Mouse (Mus musculus) liver, postnatal 0 days (tissue): ENCODE measurements around the gene Rgcc. TPM values are rescaled to one million over a fixed set of nuclear protein-coding genes. Genes with fewer than 3 reads are reported as not detected.
A peak's percentile ranks its signal among the peaks of the same experiment; 100 is the strongest.

Experiments used
- ATAC-seq: fragments of 200-750 bp; cut with Nextera tagmentation; 2 replicates; pipeline ENCODE4 v1.8.0; 2017; ENCODE audit warnings: mild to moderate bottlenecking, moderate library complexity
- DNase-seq: peaks from one replicate; pipeline ENCODE4 v3.0.0-alpha.2; 2016
- H3K27ac ChIP-seq: fragments of 300-500 bp; sonication (generic); 2 replicates; pipeline ENCODE4 v1.5.1; 2014; ENCODE audit warnings: antibody characterized with exemption, moderate library complexity, mild to moderate bottlenecking, low read depth
- H3K27me3 ChIP-seq: fragments of 300-500 bp; sonication (generic); 2 replicates; pipeline ENCODE4 v1.6.1; 2014; ENCODE audit warnings: low read length, control low read depth, mixed read lengths; ENCODE audit not compliant: insufficient read depth
- H3K36me3 ChIP-seq: fragments of 300-500 bp; sonication (generic); replicated peaks from 2 replicates; pipeline ENCODE4 v1.6.1; 2014; ENCODE audit warnings: mild to moderate bottlenecking, control low read depth, low read length, moderate library complexity, mixed read lengths; ENCODE audit not compliant: insufficient read depth
- H3K4me1 ChIP-seq: fragments of 300-500 bp; sonication (generic); 2 replicates; pipeline ENCODE4 v1.6.1; 2014; ENCODE audit warnings: antibody characterized with exemption, mild to moderate bottlenecking, control low read depth; ENCODE audit not compliant: insufficient read depth
- H3K4me2 ChIP-seq: fragments of 300-500 bp; sonication (generic); 2 replicates; pipeline ENCODE4 v1.6.1; 2014; ENCODE audit warnings: low read depth, mild to moderate bottlenecking, low read length, moderate library complexity, mixed read lengths
- H3K4me3 ChIP-seq: fragments of 300-500 bp; sonication (generic); 2 replicates; pipeline ENCODE4 v1.5.1; 2014; ENCODE audit warnings: low read depth, low read length
- H3K9ac ChIP-seq: fragments of 300-500 bp; sonication (generic); replicated peaks from 2 replicates; pipeline ENCODE4 v1.6.1; 2014; ENCODE audit warnings: mild to moderate bottlenecking, moderate library complexity
- H3K9me3 ChIP-seq: fragments of 300-500 bp; sonication (generic); 2 replicates; pipeline ENCODE4 v1.6.1; 2016; ENCODE audit warnings: mild to moderate bottlenecking, control low read depth, low read length, mixed read lengths
- CTCF ChIP-seq: sonication (generic); IDR thresholded peaks from 2 replicates; pipeline ENCODE4 v1.5.1; 2016; ENCODE audit warnings: antibody characterized with exemption, low read depth
- EP300 ChIP-seq: IDR thresholded peaks from 2 replicates; pipeline ENCODE4 v1.6.1; 2016; ENCODE audit warnings: antibody characterized with exemption, low read depth, mild to moderate bottlenecking
- WGBS: fragments of 180-500 bp; shearing (Covaris S2); extraction: QIAGEN DNeasy Blood & Tissue Kit; methylation state at CpG from one replicate; pipeline ENCODE4 v1.1.7; 2014; ENCODE audit not compliant: insufficient replicate concordance; 5-methylcytosine and 5-hydroxymethylcytosine counted together
- polyA plus RNA-seq: library from polyadenylated mRNA; unstranded; fragments of >200 nt; fragmentation: Nextera tagmentation; extraction: Ambion mirVana; gene quantifications from 2 replicates; pipeline ENCODE4 v1.2.1, GENCODE M21; 2015

Rgcc gene
- polyA plus RNA-seq, 1 experiment from 2014 or later = 102 TPM

- Histone ChIP-seq H3K4me3 (no peak overlapping the region), H3K4me1 (peaks cover 36% of the 10 kb centered on the region), H3K27me3 (no peaks in the 10 kb centered on the region), H3K9me3 (no peaks in the 10 kb centered on the region), H3K36me3 (peaks cover 30% of the 10 kb centered on the region), H3K9ac (no peak overlapping the region), H3K4me2 (no peak overlapping the region), H3K27ac (0 out of 2 replicates have a peak overlapping the region, but pooled peaks have one; percentile 73)
- 81% methylated on average over 4 of the region's 4 CpGs for WGBS
- TF ChIP-seq CTCF (no peak), EP300 (no peak)
- no peak for DNase-seq
- no peak for ATAC-seq
Measured at GRCm38 (mm10) chr14:79291629-79292028, 9.8 kb downstream of the Rgcc start.

DNA sequence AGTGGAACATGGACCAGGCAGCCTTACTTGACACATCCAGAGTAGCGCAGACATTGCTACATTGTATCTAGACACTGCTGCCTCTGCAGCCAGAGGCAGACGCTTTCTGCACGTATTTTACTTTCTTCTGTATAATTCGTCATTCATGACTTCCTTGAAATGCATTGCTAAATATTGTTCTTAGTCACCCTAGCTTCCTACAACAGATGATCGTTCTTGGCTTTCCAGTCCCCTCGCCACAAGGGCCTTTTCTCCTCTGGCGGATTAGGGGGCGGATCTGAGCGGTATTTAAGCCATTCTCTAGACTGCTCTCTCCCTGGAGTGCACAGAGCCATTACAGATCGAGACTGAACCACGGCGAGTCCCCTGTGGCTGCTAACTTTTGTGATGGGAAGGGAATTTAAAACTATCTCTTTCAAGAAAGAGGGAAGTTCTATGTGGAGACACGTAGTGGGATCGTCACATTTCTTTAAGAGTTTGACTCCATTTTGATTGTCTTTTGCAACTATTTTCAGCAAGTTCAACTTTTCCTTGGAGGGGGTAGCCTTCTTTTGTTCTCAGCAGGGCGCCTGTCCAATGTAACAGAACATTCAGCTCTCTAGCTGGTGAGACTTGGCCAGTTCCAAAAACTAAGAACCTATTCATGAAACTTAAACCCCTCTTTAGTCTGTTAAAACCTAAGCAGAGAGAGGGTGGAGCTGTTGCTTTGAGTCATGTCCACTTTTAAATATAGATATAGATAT is 10.6 kb downstream of the Rgcc start:
- peak overlapping the region; percentile 44; the same call in 1 of the 2 replicates for H3K4me2 ChIP-seq
- peak overlapping the region; percentile 68 for H3K27ac ChIP-seq
- H3K4me1 ChIP-seq = peaks cover 33% of the 10 kb centered on the region
- peaks cover 30% of the 10 kb centered on the region for H3K36me3 ChIP-seq
- no peak overlapping the region for H3K4me3 ChIP-seq
- TF ChIP-seq EP300 = no peak
- TF ChIP-seq CTCF = no peak
- ATAC-seq (no peak), DNase-seq (no peak)
- H3K9ac ChIP-seq = no peak overlapping the region
- H3K27me3 ChIP-seq = no peaks in the 10 kb centered on the region
- H3K9me3 ChIP-seq = no peaks in the 10 kb centered on the region
- WGBS = 54% methylated on average over 15 of the region's 15 CpGs

- WGBS = 27% methylated on average over 9 of the region's 9 CpGs
- DNase-seq (no peak), ATAC-seq (peak; percentile 66)
- Histone ChIP-seq H3K4me3 (no peak overlapping the region), H3K27me3 (no peaks in the 10 kb centered on the region), H3K9ac (no peak overlapping the region), H3K36me3 (peaks cover 30% of the 10 kb centered on the region), H3K27ac (0 out of 2 replicates have a peak overlapping the region, but pooled peaks have one; percentile 68), H3K4me2 (peak overlapping the region; percentile 44), H3K4me1 (peaks cover 26% of the 10 kb centered on the region), H3K9me3 (no peaks in the 10 kb centered on the region)
- TF ChIP-seq EP300 = no peak
- TF ChIP-seq CTCF = no peak
Measured at GRCm38 (mm10) chr14:79289909-79290308, 11.5 kb downstream of the Rgcc start.

- no peaks in the 10 kb centered on the region for H3K27me3 ChIP-seq
- ATAC-seq (0 out of 2 replicates have a peak, but pooled peaks have one; percentile 24), DNase-seq (peak; percentile 73)
- peaks cover 30% of the 10 kb centered on the region for H3K36me3 ChIP-seq
- 64% methylated on average over 3 of the region's 3 CpGs for WGBS
- H3K9me3 ChIP-seq = no peaks in the 10 kb centered on the region
- TF ChIP-seq CTCF (peak; percentile 84), EP300 (no peak)
- peaks cover 17% of the 10 kb centered on the region for H3K4me1 ChIP-seq
- H3K27ac ChIP-seq = no peak overlapping the region
- H3K4me3 ChIP-seq = no peak overlapping the region
- H3K9ac ChIP-seq = no peak overlapping the region
- H3K4me2 ChIP-seq = no peak overlapping the region
Measured at GRCm38 (mm10) chr14:79288280-79288679, 13.2 kb downstream of the Rgcc start.

DNA sequence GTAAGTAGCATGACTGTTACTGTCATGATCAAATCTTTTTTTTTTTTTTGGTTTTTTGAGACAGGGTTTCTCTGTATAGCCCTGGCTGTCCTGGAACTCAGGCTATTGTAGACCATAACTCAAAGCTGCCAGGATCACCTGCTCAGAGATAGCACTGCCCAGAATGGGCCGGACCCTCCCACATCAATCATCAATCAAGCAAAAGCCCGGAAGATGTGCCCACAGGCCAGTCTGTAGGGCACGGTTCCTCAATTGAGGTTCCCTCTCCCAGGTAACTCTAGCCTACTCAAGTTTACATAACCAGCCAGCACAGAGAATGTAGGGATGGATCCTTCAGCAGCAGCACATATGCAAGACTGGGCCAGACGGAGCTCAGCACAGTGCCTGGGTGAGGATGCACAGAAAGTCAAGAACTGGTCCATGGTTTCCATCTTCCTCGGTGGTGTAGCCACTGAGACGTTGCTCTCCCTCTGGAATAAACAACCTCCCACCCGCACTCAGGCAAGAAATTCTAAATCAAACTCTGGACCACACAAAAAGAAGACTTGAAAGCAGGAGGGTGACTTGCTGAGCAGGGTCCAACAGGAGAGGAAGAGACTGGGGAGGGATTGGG is 14.1 kb downstream of the Rgcc start:
- no peak overlapping the region for H3K27ac ChIP-seq
- H3K36me3 ChIP-seq = peaks cover 30% of the 10 kb centered on the region
- no peak overlapping the region for H3K4me2 ChIP-seq
- no peak overlapping the region for H3K4me3 ChIP-seq
- no peaks in the 10 kb centered on the region for H3K27me3 ChIP-seq
- no peak overlapping the region for H3K9ac ChIP-seq
- ATAC-seq = no peak
- DNase-seq = no peak
- H3K4me1 ChIP-seq = peaks cover 7% of the 10 kb centered on the region; the same call in 1 of the 2 replicates
- H3K9me3 ChIP-seq = no peaks in the 10 kb centered on the region
- TF ChIP-seq EP300 (no peak), CTCF (no peak)
- WGBS = 81% methylated on average over 7 of the region's 7 CpGs

- H3K27me3 ChIP-seq = no peaks in the 10 kb centered on the region
- H3K4me1 ChIP-seq = peaks cover 4% of the 10 kb centered on the region; the same call in 1 of the 2 replicates
- peaks cover 21% of the 10 kb centered on the region for H3K36me3 ChIP-seq
- H3K27ac ChIP-seq = no peak overlapping the region
- no peak overlapping the region for H3K9ac ChIP-seq
- H3K4me3 ChIP-seq = no peak overlapping the region
- no peak for TF ChIP-seq CTCF
- TF ChIP-seq EP300 = no peak
- 91% methylated on average over 5 of the region's 5 CpGs for WGBS
- H3K4me2 ChIP-seq = no peak overlapping the region
- no peaks in the 10 kb centered on the region for H3K9me3 ChIP-seq
- ATAC-seq = no peak
- DNase-seq = no peak
Measured at GRCm38 (mm10) chr14:79285549-79285948, 15.9 kb downstream of the Rgcc start.
